Mouse (Mus musculus) right cerebral cortex, postnatal 10 days (tissue): ENCODE results near the gene Srsf1.
"Not testable (repeated sequence)": the region's sequence is repeated elsewhere in the genome, so short reads cannot be mapped to it uniquely, and the experiment has no call there.

Experiments used
- DNase-seq, 2 experiments: peaks; one replicate each; pipeline ENCODE4 v3.0.0; 2021; ENCODE audit warnings: low spot score in 2 of 2

Gene Srsf1

GRCm38 (mm10) chr11:88039066-88039465 lies 8.1 kb upstream of the Srsf1 start:
- no peak for DNase-seq

- DNase-seq: no peak
Observed at GRCm38 (mm10) chr11:88044314-88044713, 2.9 kb upstream of the Srsf1 start.

- not testable (repeated sequence) for DNase-seq
Observed at GRCm38 (mm10) chr11:88045159-88045558, 2.0 kb upstream of the Srsf1 start.

GRCm38 (mm10) chr11:88045878-88046277 lies 1.3 kb upstream of the Srsf1 start:
- DNase-seq: no peak

- peak in 1 of 2 experiments; percentile 27 for DNase-seq
Observed at GRCm38 (mm10) chr11:88046323-88046937, 743 bp upstream of the Srsf1 start.

- peak; percentile 84 to 86 for DNase-seq
Observed at GRCm38 (mm10) chr11:88047871-88048531, 828 bp downstream of the Srsf1 start.

- no peak for DNase-seq
Observed at GRCm38 (mm10) chr11:88048961-88049670, 1.9 kb downstream of the Srsf1 start.

- no peak for DNase-seq
Observed at GRCm38 (mm10) chr11:88049732-88050131, 2.6 kb downstream of the Srsf1 start.

- no peak for DNase-seq
Observed at GRCm38 (mm10) chr11:88052638-88053037, 5.5 kb downstream of the Srsf1 start.

GRCm38 (mm10) chr11:88053821-88054220 lies 6.6 kb downstream of the Srsf1 start:
- DNase-seq: no peak

- DNase-seq: peak in 1 of 2 experiments; percentile 51
Observed at GRCm38 (mm10) chr11:88054589-88054988, 7.4 kb downstream of the Srsf1 start.

- DNase-seq: no peak
Observed at GRCm38 (mm10) chr11:88055777-88056176, 8.6 kb downstream of the Srsf1 start.

- DNase-seq: no peak
Observed at GRCm38 (mm10) chr11:88057788-88058187, 10.6 kb downstream of the Srsf1 start.

GRCm38 (mm10) chr11:88059141-88059540 lies 12.0 kb downstream of the Srsf1 start:
- peak in 1 of 2 experiments; percentile 58 for DNase-seq

- no peak for DNase-seq
Observed at GRCm38 (mm10) chr11:88061892-88062625, 14.9 kb downstream of the Srsf1 start.

- DNase-seq: no peak
Observed at GRCm38 (mm10) chr11:88065732-88066131, 18.6 kb downstream of the Srsf1 start.

GRCm38 (mm10) chr11:88067191-88067585 lies 20.0 kb downstream of the Srsf1 start:
- no peak for DNase-seq

GRCm38 (mm10) chr11:88067586-88068410 lies 20.6 kb downstream of the Srsf1 start, which contains the start of gene Vezf1:
Gene Vezf1 (plus strand): TSS chr11:88068279.
- peak; percentile 82 for DNase-seq

GRCm38 (mm10) chr11:88068411-88069245 lies 21.5 kb downstream of the Srsf1 start:
- DNase-seq: peak; percentile 63 to 65

- DNase-seq: no peak
Observed at GRCm38 (mm10) chr11:88069246-88069570, 22.0 kb downstream of the Srsf1 start.
